In the genomic region with DNA sequence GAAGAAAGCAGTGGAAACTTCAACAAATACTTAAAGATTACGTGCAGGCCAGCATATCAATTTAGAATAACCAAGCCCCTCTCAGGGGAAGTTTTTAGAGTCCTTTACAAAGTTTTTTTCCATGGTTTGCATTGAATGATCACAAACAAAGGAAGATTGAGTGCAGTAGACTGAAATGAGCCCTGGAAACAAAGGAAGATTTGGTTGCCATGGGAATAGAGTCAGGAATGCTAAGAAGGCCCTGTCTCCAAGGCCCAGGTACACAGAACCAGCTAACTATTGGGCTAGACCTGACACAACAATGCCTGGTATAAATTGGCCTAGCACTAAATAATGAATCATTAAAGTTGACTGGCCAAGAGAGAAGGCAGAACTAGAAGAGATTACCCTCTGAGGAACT, we compare ENCODE assay signal across 23 mouse cellular contexts. TPM values are rescaled to one million over a fixed set of nuclear protein-coding genes. Genes with fewer than 3 reads are reported as not detected.
A peak's percentile ranks its signal among the peaks of the same experiment; 100 is the strongest.
DNase-seq lines count a peak whose midpoint lies in the region; ATAC-seq and TF ChIP-seq lines count a peak whose summit lies in the region.
"Had no signal": no experiment of that assay in that cellular context is flagged by ENCODE, and none has a peak within 500 bp of the region (broad histone marks: within the 10 kb centered on the region; RNA-seq: fewer than 3 reads in every experiment).

No protein-coding gene starts in this region.

- WGBS in hindbrain, embryonic 11.5 days = 23% methylated on average over 1 of the region's 1 CpGs
- 36% methylated on average over 1 of the region's 1 CpGs for WGBS in hindbrain, postnatal 0 days

- no peaks in the 10 kb centered on the region for H3K9me3 ChIP-seq in hindbrain, embryonic 11.5 days (ENCODE audit: control insufficient read depth, low read length)
- no peaks in the 10 kb centered on the region for H3K9me3 ChIP-seq in hindbrain, postnatal 0 days (ENCODE audit: low read length)
- H3K9me3 ChIP-seq: embryonic facial prominence, embryonic 13.5 days; hindbrain, embryonic 12.5 days; kidney, embryonic 15.5 days; limb, embryonic 12.5 days; liver, embryonic 12.5 days; megakaryocyte, embryonic 14.5 days had no signal

- H3K27me3 ChIP-seq in hindbrain, embryonic 11.5 days (ENCODE audit: control insufficient read depth, insufficient read depth, low read length) = no peaks in the 10 kb centered on the region
- no peaks in the 10 kb centered on the region for H3K27me3 ChIP-seq in hindbrain, postnatal 0 days (ENCODE audit: insufficient read depth, low read length)
- no peaks in the 10 kb centered on the region for H3K27me3 ChIP-seq in testis, adult 2 months (ENCODE audit: control insufficient read depth, insufficient read depth, low read length)
- H3K27me3 ChIP-seq: embryonic facial prominence, embryonic 13.5 days; hindbrain, embryonic 12.5 days; kidney, embryonic 15.5 days; limb, embryonic 12.5 days; liver, embryonic 12.5 days; megakaryocyte, embryonic 14.5 days had no signal

- DNase-seq in hindbrain, embryonic 11.5 days (ENCODE audit: low spot score) = peak; percentile 48
- DNase-seq in hindbrain, postnatal 0 days (ENCODE audit: low spot score) = no peak
- DNase-seq in testis, postnatal 10 days (ENCODE audit: low spot score) = no peak
- peak; percentile 37 for DNase-seq in embryo, embryonic 11 days
- peak; percentile 67 for DNase-seq in retina, postnatal 1 day
- DNase-seq in right cerebral cortex, postnatal 4 days = no peak
- no peak for DNase-seq in ovary, postnatal 14 days (ENCODE audit: low spot score)
- DNase-seq: adrenal gland, postnatal 14 days; cerebellum, adult 11 months; cerebellum, postnatal 25 days; gastrocnemius, postnatal 25 days; lung, adult 2 months; right cerebral cortex, postnatal 14 days; thymus, adult 2 months had no signal

- H3K4me3 ChIP-seq in hindbrain, embryonic 11.5 days (ENCODE audit: low read depth, low read length) = no peak overlapping the region
- H3K4me3 ChIP-seq in hindbrain, postnatal 0 days (ENCODE audit: low read length) = no peak overlapping the region
- H3K4me3 ChIP-seq in testis, adult 2 months (ENCODE audit: control insufficient read depth, low read depth, low read length) = peak overlapping the region; percentile 10; the same call in 1 of the 2 replicates
- H3K4me3 ChIP-seq: embryonic facial prominence, embryonic 13.5 days; hindbrain, embryonic 12.5 days; kidney, embryonic 15.5 days; limb, embryonic 12.5 days; liver, embryonic 12.5 days; megakaryocyte, embryonic 14.5 days had no signal

- H3K9ac ChIP-seq in hindbrain, embryonic 11.5 days (ENCODE audit: low read depth, low read length) = no peak overlapping the region
- H3K9ac ChIP-seq in hindbrain, postnatal 0 days (replicated peaks; ENCODE audit: low read length) = no peak overlapping the region
- H3K9ac ChIP-seq: embryonic facial prominence, embryonic 13.5 days; hindbrain, embryonic 12.5 days; kidney, embryonic 15.5 days; limb, embryonic 12.5 days; liver, embryonic 12.5 days had no signal

- H3K27ac ChIP-seq in hindbrain, embryonic 11.5 days (ENCODE audit: low read depth, low read length) = no peak overlapping the region
- no peak overlapping the region for H3K27ac ChIP-seq in hindbrain, postnatal 0 days
- no peak overlapping the region for H3K27ac ChIP-seq in testis, adult 2 months (ENCODE audit: control insufficient read depth, insufficient read depth, low read depth, low read length)
- H3K27ac ChIP-seq: embryonic facial prominence, embryonic 13.5 days; hindbrain, embryonic 12.5 days; kidney, embryonic 15.5 days; limb, embryonic 12.5 days; liver, embryonic 12.5 days had no signal

- peak; percentile 71 for ATAC-seq in hindbrain, embryonic 11.5 days (ENCODE audit: low FRiP score)
- no peak for ATAC-seq in hindbrain, postnatal 0 days
- ATAC-seq: activated CD4-positive, CD25-positive, alpha-beta regulatory T cell, adult 4 months; intestine, embryonic 16.5 days; liver, embryonic 12.5 days had no signal

- H3K4me1 ChIP-seq in hindbrain, embryonic 11.5 days (replicated peaks; ENCODE audit: control insufficient read depth, insufficient read depth, low read length) = no peaks in the 10 kb centered on the region
- no peaks in the 10 kb centered on the region for H3K4me1 ChIP-seq in hindbrain, postnatal 0 days (ENCODE audit: insufficient read depth, low read length)
- no peaks in the 10 kb centered on the region for H3K4me1 ChIP-seq in testis, adult 2 months (ENCODE audit: control insufficient read depth, insufficient read depth, low read length)
- H3K4me1 ChIP-seq: embryonic facial prominence, embryonic 13.5 days; kidney, embryonic 15.5 days; limb, embryonic 12.5 days; liver, embryonic 12.5 days; megakaryocyte, embryonic 14.5 days had no signal

- TF ChIP-seq CTCF in hindbrain, postnatal 0 days (IDR thresholded peaks at IDR 0.05; ENCODE audit: low read depth) = no peak
- no peak for TF ChIP-seq CTCF in testis, adult 2 months (IDR thresholded peaks at IDR 0.05; ENCODE audit: control insufficient read depth, insufficient read depth, insufficient replicate concordance, low read depth, low read length)

- H3K36me3 ChIP-seq in hindbrain, embryonic 11.5 days (ENCODE audit: control insufficient read depth, insufficient read depth, low read length) = no peaks in the 10 kb centered on the region
- no peaks in the 10 kb centered on the region for H3K36me3 ChIP-seq in hindbrain, postnatal 0 days (ENCODE audit: insufficient read depth, low read length)
- H3K36me3 ChIP-seq in testis, adult 2 months (ENCODE audit: control insufficient read depth, insufficient read depth, low read length) = no peaks in the 10 kb centered on the region
- H3K36me3 ChIP-seq: embryonic facial prominence, embryonic 13.5 days; hindbrain, embryonic 12.5 days; kidney, embryonic 15.5 days; limb, embryonic 12.5 days; liver, embryonic 12.5 days had no signal

- no peak overlapping the region for H3K4me2 ChIP-seq in hindbrain, embryonic 11.5 days (replicated peaks; ENCODE audit: low read depth, low read length)
- no peak overlapping the region for H3K4me2 ChIP-seq in hindbrain, postnatal 0 days (ENCODE audit: low read depth, low read length)
- H3K4me2 ChIP-seq: embryonic facial prominence, embryonic 13.5 days; hindbrain, embryonic 12.5 days; kidney, embryonic 15.5 days; limb, embryonic 12.5 days; liver, embryonic 12.5 days had no signal

- TF ChIP-seq POLR2A in testis, adult 2 months (IDR thresholded peaks at IDR 0.05; ENCODE audit: control insufficient read depth, low read depth, low read length) = no peak

RNA-seq across cellular contexts. Expression of a gene that starts 49.9 kb away (rescaled TPM):
- polyA plus RNA-seq in hindbrain, embryonic 11.5 days (2014; fragmentation: Nextera tagmentation; extraction: Ambion mirVana) = 49.9 and 50.0 TPM in 2 replicates
- 38.4 and 38.9 TPM in 2 replicates for total RNA-seq in hindbrain, postnatal 0 days (2014; rRNA removed)
- polyA plus RNA-seq in hindbrain, postnatal 0 days (2015; fragmentation: Nextera tagmentation; extraction: Ambion mirVana) = 28.3 and 29.4 TPM in 2 replicates
- 163 and 197 TPM in 2 replicates for polyA plus RNA-seq in testis, adult 2 months (2012; rRNA removed)

Comparison
In these comparisons a context has a peak if more than half of its experiments do, and no peak if none do; other contexts are left out.
1. DNase-seq: peak in hindbrain, embryonic 11.5 days (single experiment), embryo, embryonic 11 days (single experiment) and retina, postnatal 1 day (single experiment); none in hindbrain, postnatal 0 days (single experiment), testis, postnatal 10 days (single experiment), right cerebral cortex, postnatal 4 days (single experiment) and ovary, postnatal 14 days (single experiment).